Mouse (Mus musculus): ENCODE results near the gene Lpar2.
A peak's percentile ranks its signal among the peaks of the same experiment; 100 is the strongest.

Lpar2 gene

DNA sequence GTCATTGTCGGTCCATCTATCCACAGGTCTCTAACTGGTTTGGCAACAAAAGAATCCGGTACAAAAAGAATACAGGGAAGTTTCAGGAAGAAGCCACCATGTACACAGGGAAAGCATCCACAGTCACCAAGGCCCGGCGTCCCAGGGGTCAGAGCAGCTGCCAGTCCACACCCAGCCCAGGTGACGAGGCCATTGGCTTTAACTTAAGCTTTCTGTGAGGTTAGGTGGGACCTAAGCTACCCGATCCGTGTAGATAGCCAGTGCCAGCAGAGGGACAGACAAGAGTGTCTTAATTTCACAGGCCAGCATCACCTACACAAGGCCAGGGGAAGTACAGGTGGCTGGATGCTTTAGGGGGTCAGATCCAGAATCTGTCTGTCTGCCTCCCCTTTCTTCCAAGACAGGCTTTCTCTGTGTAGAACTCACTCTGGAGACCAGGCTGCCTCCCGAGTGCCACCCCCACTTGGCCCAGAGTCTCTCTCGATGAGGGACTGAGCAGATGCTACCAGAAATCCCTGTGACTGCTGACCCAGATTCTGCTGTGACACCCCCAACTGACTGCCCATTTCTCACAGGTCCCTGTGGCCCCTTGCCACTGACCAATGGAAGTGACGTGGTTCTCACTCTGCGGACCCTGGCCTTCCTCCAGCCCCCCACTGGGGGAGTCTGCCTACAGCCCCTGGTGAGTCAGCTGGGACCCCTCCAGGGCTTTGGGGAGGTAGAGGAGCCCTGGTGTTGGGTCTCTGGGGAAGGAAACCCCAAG lies 48.0 kb downstream of the Lpar2 start:
- no peak for DNase-seq (ENCODE audit: low read depth)

GRCm38 (mm10) chr8:69870907-69871306 lies 48.7 kb downstream of the Lpar2 start:
- DNase-seq (ENCODE audit: low read depth) = no peak

DNA sequence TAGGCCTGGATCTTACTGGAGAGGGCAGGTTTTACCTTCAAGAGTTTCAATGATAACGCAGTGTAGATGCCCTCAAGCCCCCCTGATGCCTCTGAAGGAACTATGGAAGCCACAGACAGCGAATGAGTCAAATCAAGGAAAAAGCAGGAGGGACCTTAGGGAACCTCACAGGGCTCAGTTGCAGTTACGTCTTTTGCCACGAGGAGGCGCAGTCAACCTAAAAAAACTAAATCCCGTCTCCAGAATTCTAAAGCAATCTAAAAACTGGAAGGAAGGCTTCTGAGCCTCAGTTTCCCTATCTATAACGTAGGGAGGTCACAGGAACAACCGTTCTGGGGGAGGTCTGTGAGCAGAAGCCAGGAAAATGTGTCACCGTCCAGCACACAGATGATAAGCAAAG lies 51.9 kb downstream of the Lpar2 start:
- no peak for DNase-seq (ENCODE audit: low read depth)

GRCm38 (mm10) chr8:69874654-69875053 lies 52.4 kb downstream of the Lpar2 start:
- DNase-seq (ENCODE audit: low read depth) = peak; percentile 87

- DNase-seq (ENCODE audit: low read depth) = peak; percentile 77
Observed at GRCm38 (mm10) chr8:69876097-69876496, 53.9 kb downstream of the Lpar2 start.

DNA sequence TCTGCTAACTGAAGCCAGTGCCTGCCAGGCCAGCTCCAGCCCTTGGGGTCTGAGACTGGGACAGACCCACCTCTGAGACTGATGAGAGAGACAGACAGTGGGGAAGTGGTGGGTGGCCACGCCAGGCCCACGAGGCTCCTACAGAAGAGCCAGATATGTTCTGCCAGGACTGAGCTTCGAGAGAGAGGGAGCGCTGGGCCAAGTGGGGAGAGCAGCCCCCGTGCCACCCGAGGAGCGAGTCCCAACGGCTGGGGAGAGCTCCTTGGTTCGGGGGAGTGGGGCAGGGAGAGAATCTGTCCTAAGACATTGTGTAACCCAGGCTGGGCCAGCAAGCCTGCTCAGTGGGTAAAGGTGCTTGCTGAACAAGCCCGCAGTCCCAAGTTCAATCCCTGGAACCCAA lies 54.7 kb downstream of the Lpar2 start:
- DNase-seq (ENCODE audit: low read depth) = no peak

- DNase-seq (ENCODE audit: low read depth) = no peak
Observed at GRCm38 (mm10) chr8:69877396-69877795, 55.2 kb downstream of the Lpar2 start.

DNA sequence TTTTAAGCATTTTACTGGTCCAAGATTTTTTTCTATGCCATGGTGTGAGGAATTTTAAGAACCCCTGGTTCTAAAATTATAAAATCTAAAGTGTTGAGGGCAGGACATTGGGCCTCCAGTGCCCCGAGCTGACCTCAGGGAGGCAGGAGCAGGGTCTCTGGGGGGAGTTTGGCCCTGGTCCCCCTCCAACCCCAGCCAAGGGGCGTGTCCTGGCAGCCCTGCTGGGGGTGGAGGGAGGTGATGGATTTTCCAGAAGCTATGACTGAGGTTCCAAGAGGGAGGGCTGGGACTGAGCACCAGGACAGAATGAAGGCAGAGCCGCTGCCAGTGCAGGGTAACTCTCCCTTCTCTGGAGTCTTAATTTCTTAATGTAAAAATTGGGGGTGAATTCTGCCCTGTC lies 55.8 kb downstream of the Lpar2 start:
- no peak for DNase-seq (ENCODE audit: low read depth)

DNA sequence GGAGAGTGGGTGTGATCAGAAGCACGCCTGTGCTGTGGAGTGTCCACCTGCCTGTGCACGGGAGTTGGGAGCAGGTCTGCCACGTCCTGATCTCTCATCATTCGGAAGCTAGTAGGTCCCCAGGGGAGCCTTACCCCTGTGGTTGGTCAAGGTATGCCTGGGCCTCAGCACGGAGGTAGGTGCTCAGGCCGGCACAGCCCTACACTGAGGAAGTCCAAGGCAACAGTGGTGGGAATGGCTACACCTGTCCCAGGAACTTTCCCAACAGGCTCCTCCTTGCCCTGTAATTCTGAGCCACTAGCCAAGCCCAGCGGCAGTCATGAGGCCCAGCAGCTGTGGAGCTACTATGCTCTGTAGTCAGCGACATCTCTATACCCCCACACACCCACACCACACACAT lies 57.4 kb downstream of the Lpar2 start:
- no peak for DNase-seq (ENCODE audit: low read depth)

Data from fibroblast of lung, adult 2 months (primary cell).